Mouse (Mus musculus) monocyte, adult 2 months (primary cell): ENCODE measurements around the gene Gjb4.

Experiments used
- DNase-seq, 2 experiments: peaks; one replicate each; pipeline ENCODE4 v3.0.0; 2022; ENCODE audit warnings: low spot score in 2 of 2, low read depth in 1 of 2

The Gjb4 gene

GRCm38 (mm10) chr4:127311561-127311960 lies 42.3 kb downstream of the Gjb4 start:
- no peak for DNase-seq

- DNase-seq: no peak
These were observed 47.0 kb downstream of the Gjb4 start for GRCm38 (mm10) chr4:127306915-127307314.

GRCm38 (mm10) chr4:127303796-127304195 lies 50.1 kb downstream of the Gjb4 start:
- no peak for DNase-seq
